Mouse (Mus musculus) right cerebral cortex, postnatal 10 days (tissue): ENCODE data around the gene Rpp38.

Source experiments
- DNase-seq, 2 experiments: peaks; one replicate each; pipeline ENCODE4 v3.0.0; 2021; ENCODE audit warnings: low spot score in 2 of 2

Gene Rpp38

GRCm38 (mm10) chr2:3332484-3333242 lies at the start of gene Rpp38:
TSS of gene Rpp38 (minus strand) at chr2:3332643.
- DNase-seq, result peak; percentile 99 to 100

GRCm38 (mm10) chr2:3365127-3365526 lies 32.7 kb upstream of the Rpp38 start:
- DNase-seq, result no peak

GRCm38 (mm10) chr2:3361067-3361466 lies 28.6 kb upstream of the Rpp38 start:
- no peak for DNase-seq

GRCm38 (mm10) chr2:3357887-3358286 lies 25.4 kb upstream of the Rpp38 start:
- DNase-seq, result no peak

GRCm38 (mm10) chr2:3356311-3356710 lies 23.9 kb upstream of the Rpp38 start:
- no peak for DNase-seq

- DNase-seq, result no peak
Observed at GRCm38 (mm10) chr2:3355793-3356192, 23.4 kb upstream of the Rpp38 start.

- no peak for DNase-seq
Observed at GRCm38 (mm10) chr2:3353160-3353559, 20.7 kb upstream of the Rpp38 start.

GRCm38 (mm10) chr2:3348919-3349318 lies 16.5 kb upstream of the Rpp38 start:
- DNase-seq, result peak in 1 of 2 experiments; percentile 29

GRCm38 (mm10) chr2:3348422-3348821 lies 16.0 kb upstream of the Rpp38 start:
- no peak for DNase-seq

GRCm38 (mm10) chr2:3335611-3336301 lies 3.3 kb upstream of the Rpp38 start, which contains the start of gene Acbd7:
TSS of gene Acbd7 (plus strand) at chr2:3336168.
- DNase-seq, result peak; percentile 83 to 84

- DNase-seq, result no peak
Observed at GRCm38 (mm10) chr2:3333761-3334160, 1.3 kb upstream of the Rpp38 start.

GRCm38 (mm10) chr2:3332056-3332455 lies 387 bp downstream of the Rpp38 start:
- DNase-seq, result no peak

- DNase-seq, result peak in 1 of 2 experiments; percentile 35
Observed at GRCm38 (mm10) chr2:3331071-3331703, 1.3 kb downstream of the Rpp38 start.

GRCm38 (mm10) chr2:3327351-3327750 lies 5.1 kb downstream of the Rpp38 start:
- DNase-seq, result peak in 1 of 2 experiments; percentile 39

- DNase-seq, result no peak
Observed at GRCm38 (mm10) chr2:3326547-3326946, 5.9 kb downstream of the Rpp38 start.

- DNase-seq, result no peak
Observed at GRCm38 (mm10) chr2:3324381-3325130, 7.9 kb downstream of the Rpp38 start.

GRCm38 (mm10) chr2:3323132-3323531 lies 9.3 kb downstream of the Rpp38 start:
- no peak for DNase-seq

- DNase-seq, result peak in 1 of 2 experiments; percentile 36
Observed at GRCm38 (mm10) chr2:3305426-3306025, 26.9 kb downstream of the Rpp38 start.

GRCm38 (mm10) chr2:3295826-3296225 lies 36.6 kb downstream of the Rpp38 start:
- DNase-seq, result no peak

GRCm38 (mm10) chr2:3292170-3292569 lies 40.3 kb downstream of the Rpp38 start:
- no peak for DNase-seq

GRCm38 (mm10) chr2:3289581-3289980 lies 42.9 kb downstream of the Rpp38 start:
- no peak for DNase-seq
